Mouse (Mus musculus): ENCODE results near the gene Lipc.

DNA sequence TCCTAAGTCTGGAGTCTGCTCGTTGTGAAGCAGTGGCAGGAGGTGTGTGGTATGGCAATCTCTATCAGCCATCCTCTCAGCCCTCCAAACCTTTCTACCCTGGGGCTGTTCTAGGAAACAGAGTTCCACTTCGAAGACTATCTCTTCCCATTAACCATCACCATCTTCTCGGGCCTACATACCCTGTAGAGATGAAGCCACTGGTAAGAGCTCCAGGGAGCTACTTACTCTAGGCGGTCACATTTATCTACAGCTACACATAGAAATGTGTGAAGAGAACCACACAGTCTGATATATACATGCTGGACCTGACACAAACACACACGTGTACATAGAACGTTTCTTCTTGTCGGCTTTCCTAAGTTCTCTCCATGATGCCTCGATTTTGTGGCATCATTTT, 79.4 kb downstream of the Lipc start:
- TF ChIP-seq CTCF (conservative IDR thresholded peaks at IDR 0.05; ENCODE audit: low read length) (no peak), NANOG (IDR thresholded peaks at IDR 0.05; ENCODE audit: borderline replicate concordance, low read length) (no peak)

Measured in E14TG2a.4 (cell line).